Mouse (Mus musculus) megakaryocyte, embryonic 14.5 days (primary cell): Measurements from ENCODE around the gene Tlr6. TPM values are rescaled to one million over a fixed set of nuclear protein-coding genes. Genes with fewer than 3 reads are reported as not detected.

Source experiments
- H3K27me3 ChIP-seq: replicated peaks from 2 replicates; pipeline ENCODE3; 2012; ENCODE audit warnings: inconsistent platforms
- H3K36me3 ChIP-seq: replicated peaks from 2 replicates; pipeline ENCODE3; 2012; ENCODE audit warnings: low read length, inconsistent platforms, mixed read lengths
- H3K4me1 ChIP-seq: 2 replicates; pipeline ENCODE4 v1.6.1; 2012; ENCODE audit warnings: inconsistent platforms
- H3K4me3 ChIP-seq: replicated peaks from 2 replicates; pipeline ENCODE3; 2012; ENCODE audit warnings: moderate library complexity, mild to moderate bottlenecking, inconsistent platforms
- H3K9me3 ChIP-seq: 2 replicates; pipeline ENCODE4 v1.6.1; 2012; ENCODE audit warnings: inconsistent platforms
- FLI1 ChIP-seq: IDR thresholded peaks from 2 replicates; pipeline ENCODE4 v1.6.1; 2012; ENCODE audit warnings: low read length, inconsistent platforms, mixed read lengths
- GATA1 ChIP-seq: IDR thresholded peaks from 3 replicates; pipeline ENCODE4 v1.6.1; 2012; ENCODE audit warnings: mixed read lengths, low read length, inconsistent platforms, borderline replicate concordance
- polyA plus RNA-seq: library from polyadenylated mRNA; stranded (reverse); fragments of >175 nt; gene quantifications from 2 replicates; pipeline ENCODE4 v1.2.3, GENCODE M21; 2012; ENCODE audit warnings: low replicate concordance; ENCODE audit not compliant: insufficient read depth

Gene Tlr6
- polyA plus RNA-seq, 1 experiment, result not detected

GRCm38 (mm10) chr5:64932215-64932614, 27.7 kb downstream of the Tlr6 start:
- no peaks in the 10 kb centered on the region for H3K36me3 ChIP-seq
- no peak overlapping the region for H3K4me3 ChIP-seq
- TF ChIP-seq GATA1 (no peak), FLI1 (no peak)
- peaks cover 2% of the 10 kb centered on the region for H3K27me3 ChIP-seq
- H3K9me3 ChIP-seq, result no peaks in the 10 kb centered on the region
- H3K4me1 ChIP-seq, result 0 out of 2 replicates have a peak, but pooled peaks cover 3% of the 10 kb centered on the region

DNA sequence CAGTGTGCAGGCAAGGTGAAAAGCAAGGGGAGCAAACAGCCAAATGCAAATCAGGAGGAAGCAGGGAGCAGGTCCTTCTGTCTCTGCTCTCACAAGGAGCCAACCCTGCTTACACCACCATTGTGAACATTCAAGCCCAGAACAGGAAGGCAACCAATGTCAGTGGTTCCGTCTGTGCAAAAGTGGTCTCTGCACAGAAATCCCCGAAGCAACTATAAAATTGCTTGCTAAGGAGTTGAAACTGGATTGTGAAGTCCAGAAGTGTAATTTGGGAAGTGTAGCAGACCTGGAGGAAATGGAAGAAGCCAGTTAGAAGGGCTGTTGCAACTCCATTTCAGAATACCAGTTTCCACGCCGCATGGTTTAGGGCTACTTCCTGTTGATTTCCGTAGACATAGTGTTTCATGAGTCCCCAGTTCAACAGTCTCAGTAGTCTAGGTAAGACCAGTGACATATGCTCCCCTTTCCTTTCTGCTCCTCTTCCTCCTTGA, 37.0 kb downstream of the Tlr6 start:
- Histone ChIP-seq H3K27me3 (no peaks in the 10 kb centered on the region), H3K9me3 (no peaks in the 10 kb centered on the region), H3K4me3 (peak overlapping the region; percentile 12), H3K4me1 (peaks cover 19% of the 10 kb centered on the region), H3K36me3 (peaks cover 2% of the 10 kb centered on the region)
- no peak for TF ChIP-seq GATA1

DNA sequence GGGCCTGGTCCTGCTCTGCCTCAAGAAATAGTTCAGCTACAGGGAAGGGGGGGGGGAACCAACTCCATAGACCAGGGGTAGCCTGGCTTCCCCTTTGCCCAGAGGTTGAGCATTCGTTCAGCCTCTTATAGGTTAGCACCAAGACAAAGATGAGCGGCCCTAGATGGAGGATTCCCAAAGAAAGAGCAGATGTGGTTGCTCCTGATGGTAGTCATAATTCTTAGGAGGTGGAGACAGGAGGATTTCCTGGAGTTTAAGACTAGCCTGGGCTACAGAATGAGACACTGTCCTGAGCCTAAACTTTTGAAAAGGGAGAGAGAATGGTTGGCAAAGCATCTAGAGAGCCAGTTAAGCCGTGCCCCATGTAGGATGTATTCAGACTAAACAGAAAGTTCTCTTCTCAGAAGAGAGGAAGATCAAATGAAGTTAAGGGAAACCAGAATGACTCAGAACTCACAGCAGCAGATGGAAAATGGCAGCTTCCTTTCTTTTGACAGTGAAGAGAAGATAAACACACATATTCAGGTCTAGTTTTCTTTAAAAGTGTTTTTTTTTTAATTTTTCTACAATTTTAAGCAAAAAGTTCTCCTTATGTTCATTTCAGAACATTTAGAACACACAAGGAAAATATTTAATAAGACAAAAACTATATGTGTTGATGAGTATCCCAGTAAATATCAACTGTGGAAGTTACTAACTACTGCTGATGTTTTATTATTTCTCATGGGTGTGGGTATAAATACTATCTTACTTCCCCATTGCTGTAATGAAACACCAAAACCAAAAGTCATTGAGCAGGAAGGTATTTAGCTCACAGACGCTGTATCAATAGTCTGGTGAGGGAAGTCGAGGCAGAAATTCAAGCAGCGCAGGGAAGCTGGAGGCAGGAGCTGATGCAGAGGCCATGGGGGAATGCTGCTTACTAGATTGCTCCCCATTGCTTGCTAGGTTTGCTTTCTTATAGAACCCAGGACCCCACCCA, 41.0 kb downstream of the Tlr6 start:
- peaks cover 2% of the 10 kb centered on the region for H3K36me3 ChIP-seq
- no peaks in the 10 kb centered on the region for H3K27me3 ChIP-seq
- peak overlapping the region; percentile 15 for H3K4me3 ChIP-seq
- TF ChIP-seq GATA1, result no peak
- TF ChIP-seq FLI1, result no peak
- H3K4me1 ChIP-seq, result peaks cover 22% of the 10 kb centered on the region
- peaks cover 4% of the 10 kb centered on the region; the same call in 1 of the 2 replicates for H3K9me3 ChIP-seq

DNA sequence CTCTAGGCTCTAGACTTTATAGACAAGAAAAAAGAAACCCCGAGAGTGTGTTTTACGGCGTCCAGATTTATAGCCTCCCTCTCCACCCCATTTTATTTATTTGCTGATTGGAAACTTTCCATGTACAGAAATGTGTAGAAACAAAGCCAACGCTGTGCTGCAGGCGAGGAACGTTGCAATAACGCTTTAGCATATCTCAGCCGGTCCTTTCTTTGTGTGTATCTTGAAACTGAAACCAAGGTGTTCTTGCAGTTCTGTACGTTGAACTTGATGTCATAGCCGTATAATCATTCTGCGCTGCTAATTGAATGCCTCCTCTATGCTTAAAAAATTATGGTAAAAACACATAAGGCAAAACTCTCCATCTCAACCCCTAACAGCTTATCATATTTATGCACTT, 42.2 kb downstream of the Tlr6 start:
- Histone ChIP-seq H3K36me3 (peaks cover 2% of the 10 kb centered on the region), H3K4me1 (peaks cover 17% of the 10 kb centered on the region), H3K27me3 (no peaks in the 10 kb centered on the region), H3K4me3 (no peak overlapping the region), H3K9me3 (peaks cover 4% of the 10 kb centered on the region; the same call in 1 of the 2 replicates)
- TF ChIP-seq GATA1, result no peak
- TF ChIP-seq FLI1, result no peak

- Histone ChIP-seq H3K27me3 (no peaks in the 10 kb centered on the region), H3K4me3 (no peak overlapping the region), H3K9me3 (peaks cover 4% of the 10 kb centered on the region; the same call in 1 of the 2 replicates), H3K4me1 (peaks cover 16% of the 10 kb centered on the region), H3K36me3 (peaks cover 2% of the 10 kb centered on the region)
- TF ChIP-seq GATA1 (no peak), FLI1 (no peak)
Observed at GRCm38 (mm10) chr5:64917161-64917560, 42.7 kb downstream of the Tlr6 start.

DNA sequence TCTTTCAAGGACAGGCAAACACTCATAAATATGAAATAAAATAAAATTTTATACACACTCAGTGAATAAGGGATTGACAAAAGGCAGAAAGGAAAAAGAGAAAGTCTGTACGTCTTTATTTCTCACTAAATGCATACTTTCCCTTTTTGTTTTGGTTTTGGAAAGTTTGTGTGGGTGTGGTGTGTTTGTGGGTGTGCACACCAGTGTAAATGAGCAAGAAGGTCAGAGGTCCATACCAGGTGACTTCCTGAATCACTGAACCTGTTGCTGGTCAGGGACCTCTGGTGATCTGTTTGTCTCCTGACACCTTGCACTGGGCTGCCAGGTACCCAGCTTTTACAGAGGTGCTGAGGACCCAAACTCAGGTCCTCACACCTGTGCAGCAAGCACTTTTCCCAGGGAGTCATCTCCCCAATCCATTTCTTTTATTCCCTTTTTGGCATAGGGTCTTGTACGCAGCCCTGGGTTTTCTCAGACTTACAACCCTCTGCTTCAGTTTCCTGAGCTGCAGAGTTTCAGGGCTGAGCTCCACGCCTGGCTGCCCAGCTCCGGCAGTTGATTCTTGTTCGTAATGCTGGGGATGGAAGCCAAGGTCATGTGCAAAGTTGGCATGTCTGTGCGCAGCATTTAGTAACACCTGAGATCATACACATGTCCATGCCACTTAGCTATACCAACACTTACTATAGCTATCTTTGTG, 51.2 kb downstream of the Tlr6 start:
- Histone ChIP-seq H3K4me3 (no peak overlapping the region), H3K4me1 (peaks cover 3% of the 10 kb centered on the region; the same call in 1 of the 2 replicates), H3K36me3 (no peaks in the 10 kb centered on the region), H3K9me3 (peaks cover 26% of the 10 kb centered on the region), H3K27me3 (no peaks in the 10 kb centered on the region)
- TF ChIP-seq FLI1 (no peak), GATA1 (no peak)

GRCm38 (mm10) chr5:64907906-64908305, 52.0 kb downstream of the Tlr6 start:
- H3K4me3 ChIP-seq, result no peak overlapping the region
- TF ChIP-seq GATA1 (no peak), FLI1 (no peak)
- peaks cover 3% of the 10 kb centered on the region; the same call in 1 of the 2 replicates for H3K4me1 ChIP-seq
- peaks cover 28% of the 10 kb centered on the region for H3K9me3 ChIP-seq
- no peaks in the 10 kb centered on the region for H3K36me3 ChIP-seq
- no peaks in the 10 kb centered on the region for H3K27me3 ChIP-seq

DNA sequence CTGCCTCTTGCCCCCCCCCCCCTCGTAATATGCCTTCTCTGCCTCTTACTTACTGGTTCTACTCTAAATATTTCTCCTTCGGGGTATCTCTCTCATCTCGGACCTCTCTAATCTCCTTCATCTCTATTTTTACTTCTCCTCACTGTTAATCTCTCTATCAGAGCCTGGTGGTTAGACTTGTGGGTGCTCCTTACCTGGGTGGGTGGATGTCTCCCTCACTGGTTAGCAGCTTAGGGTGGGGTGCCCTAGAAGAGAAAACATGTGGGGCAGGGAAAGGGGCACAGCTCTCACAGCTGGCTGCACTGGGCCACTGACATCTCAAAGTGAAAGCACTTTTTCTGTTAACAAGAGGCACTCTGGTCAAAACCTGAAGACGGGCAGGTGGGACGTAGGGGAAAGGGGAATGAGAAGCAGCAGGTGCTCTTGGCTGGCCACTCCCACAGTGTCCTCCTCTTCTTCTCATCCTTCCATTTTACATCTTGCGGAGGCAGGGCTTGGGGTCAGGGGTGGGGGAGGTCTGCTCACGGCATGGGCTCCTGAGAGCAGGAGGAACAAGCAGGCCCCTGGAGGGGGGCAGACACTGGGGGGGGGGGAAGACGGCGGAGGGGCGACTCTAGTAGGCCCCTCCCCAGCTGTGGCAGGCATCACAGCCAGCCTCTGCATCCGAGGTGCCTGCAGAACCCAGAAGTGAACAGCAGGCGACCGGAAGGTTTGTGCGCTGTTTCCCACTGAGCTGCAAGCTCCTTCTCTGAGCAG, 54.2 kb downstream of the Tlr6 start:
- peaks cover 3% of the 10 kb centered on the region for H3K4me1 ChIP-seq
- TF ChIP-seq FLI1 (no peak), GATA1 (no peak)
- H3K4me3 ChIP-seq, result no peak overlapping the region

More for the DNA sequence above, 54.2 kb downstream of the Tlr6 start:
- peaks cover 44% of the 10 kb centered on the region for H3K9me3 ChIP-seq
- H3K36me3 ChIP-seq, result no peaks in the 10 kb centered on the region
- no peaks in the 10 kb centered on the region for H3K27me3 ChIP-seq

Other genes with a start within 250 kb of the Tlr6 start
- gene Klf3, start 156.7 kb downstream of the Tlr6 start, polyA plus RNA-seq, result 73.1 and 120 TPM in 2 replicates
- gene Tlr1, start 26.5 kb downstream of the Tlr6 start, polyA plus RNA-seq, result 0.31 TPM in 1 of 2 replicates, not detected in the other
- gene Fam114a1, start 10.0 kb upstream of the Tlr6 start, polyA plus RNA-seq, result 0.29 TPM in 1 of 2 replicates, not detected in the other
- gene Tmem156, start 132.0 kb upstream of the Tlr6 start, polyA plus RNA-seq, result not detected in 2 replicates
- gene Klhl5, start 147.4 kb upstream of the Tlr6 start, polyA plus RNA-seq, result 6.1 and 11.0 TPM in 2 replicates
- 0.38 TPM in 1 of 2 replicates, not detected in the other for gene Wdr19, start 239.6 kb upstream of the Tlr6 start, polyA plus RNA-seq